Mouse (Mus musculus) frontal cortex, postnatal 14 days (tissue): ENCODE measurements around the gene Ggta1.

Experiments used
- DNase-seq, 2 experiments: peaks; one replicate each; pipeline ENCODE4 v3.0.0; 2022; ENCODE audit warnings: low spot score in 2 of 2

Ggta1 gene

GRCm38 (mm10) chr2:35406611-35407010, 56.4 kb downstream of the Ggta1 start:
- DNase-seq, result no peak

GRCm38 (mm10) chr2:35402391-35402790, 60.6 kb downstream of the Ggta1 start:
- no peak for DNase-seq

- no peak for DNase-seq
Measured at GRCm38 (mm10) chr2:35400739-35401138, 62.3 kb downstream of the Ggta1 start.

- DNase-seq, result no peak
Measured at GRCm38 (mm10) chr2:35398184-35398828, 64.7 kb downstream of the Ggta1 start.

GRCm38 (mm10) chr2:35397590-35398173, 65.3 kb downstream of the Ggta1 start:
- DNase-seq, result peak; percentile 65 to 75

- peak in 1 of 2 experiments; percentile 29 for DNase-seq
Measured at GRCm38 (mm10) chr2:35397096-35397495, 65.9 kb downstream of the Ggta1 start, which contains the start of gene 4930402F06Rik. 4930402F06Rik (minus strand) TSS chr2:35397175.

- no peak for DNase-seq
Measured at GRCm38 (mm10) chr2:35385441-35385871, 77.6 kb downstream of the Ggta1 start.

- DNase-seq, result no peak
Measured at GRCm38 (mm10) chr2:35379306-35379705, 83.7 kb downstream of the Ggta1 start.

- DNase-seq, result no peak
Measured at GRCm38 (mm10) chr2:35377600-35377999, 85.4 kb downstream of the Ggta1 start.

- no peak for DNase-seq
Measured at GRCm38 (mm10) chr2:35373003-35373402, 90.0 kb downstream of the Ggta1 start.

- DNase-seq, result no peak
Measured at GRCm38 (mm10) chr2:35370686-35371085, 92.3 kb downstream of the Ggta1 start.

GRCm38 (mm10) chr2:35367629-35368028, 95.4 kb downstream of the Ggta1 start, which contains the start of gene 4930568D16Rik:
4930568D16Rik (minus strand) TSS chr2:35367729.
- DNase-seq, result no peak
